11 mouse cellular contexts compared by ENCODE assay signal in the genomic region with DNA sequence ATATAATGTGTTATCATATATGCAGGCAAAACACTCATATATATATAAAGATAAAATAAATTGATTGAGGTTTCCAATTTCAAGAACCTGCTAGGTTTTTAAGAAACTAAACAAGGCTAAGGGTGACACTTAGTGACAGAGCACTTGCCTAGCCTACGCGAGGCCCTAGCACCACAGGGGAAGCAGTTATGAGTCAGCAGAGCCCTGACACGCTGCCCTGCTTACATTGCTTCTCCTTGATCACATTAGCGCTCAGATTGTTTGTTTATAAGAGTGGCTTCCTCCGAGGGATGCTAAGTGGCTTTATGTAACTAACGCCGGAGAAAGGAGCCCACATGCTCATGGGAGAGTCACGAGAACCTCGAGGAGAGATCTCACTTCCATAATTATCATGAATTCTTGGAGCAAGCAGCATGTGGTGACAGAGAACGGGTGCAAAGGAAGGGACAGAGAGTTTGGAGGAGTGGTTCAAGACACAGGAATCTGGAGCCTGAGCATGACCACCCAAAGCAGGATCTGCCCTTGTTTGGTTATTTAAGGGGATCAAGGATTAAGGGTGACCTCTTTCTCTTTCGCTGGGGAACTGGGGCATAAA. TPM values are rescaled to one million over a fixed set of nuclear protein-coding genes. Genes with fewer than 3 reads are reported as not detected.
DNase-seq lines count a peak whose midpoint lies in the region; ATAC-seq and TF ChIP-seq lines count a peak whose summit lies in the region.
"Had no signal": no experiment of that assay in that cellular context is flagged by ENCODE, and none has a peak within 500 bp of the region (broad histone marks: within the 10 kb centered on the region; RNA-seq: fewer than 3 reads in every experiment).

No protein-coding gene starts in this region.

- H3K4me2 ChIP-seq in forebrain, embryonic 15.5 days (replicated peaks), result no peak overlapping the region
- H3K4me2 ChIP-seq in CH12.LX (ENCODE audit: insufficient read depth, low read depth, poor library complexity, severe bottlenecking), result 0 out of 2 replicates have a peak overlapping the region, but pooled peaks have one; percentile 9
- H3K4me2 ChIP-seq in heart, embryonic 12.5 days, result no peak overlapping the region
- H3K4me2 ChIP-seq: embryonic facial prominence, embryonic 15.5 days; neural tube, embryonic 12.5 days had no signal

- peak; percentile 14 for DNase-seq in forebrain, embryonic 10.5 days (ENCODE audit: extremely low spot score, low spot score)
- peak; percentile 42 for DNase-seq in CH12.LX (ENCODE audit: extremely low read depth)
- peak; percentile 33 to 66 for DNase-seq in frontal cortex, postnatal 36 days (ENCODE audit: low spot score in 2 of 2)
- DNase-seq in lung, postnatal 14 days, result peak; percentile 13
- DNase-seq in gastrocnemius, postnatal 25 days, result no peak
- DNase-seq in natural killer cell, adult 2 months (ENCODE audit: low spot score in 2 of 2), result no peak
- DNase-seq: gastrocnemius, adult 2 months had no signal

- no peaks in the 10 kb centered on the region for H3K79me2 ChIP-seq in CH12.LX (replicated peaks; ENCODE audit: control insufficient read depth, extremely low read depth, insufficient read depth, poor library complexity, severe bottlenecking)

- no peak for TF ChIP-seq POLR2A in CH12.LX (IDR thresholded peaks at IDR 0.05; ENCODE audit: low read depth, low read length)

- no peaks in the 10 kb centered on the region for H3K36me3 ChIP-seq in forebrain, embryonic 10.5 days (replicated peaks)
- no peaks in the 10 kb centered on the region for H3K36me3 ChIP-seq in forebrain, embryonic 15.5 days
- no peaks in the 10 kb centered on the region for H3K36me3 ChIP-seq in CH12.LX (replicated peaks in 1 of 2; ENCODE audit: control insufficient read depth in 1 of 2, insufficient read depth in 1 of 2, low read length in 1 of 2)
- H3K36me3 ChIP-seq in heart, embryonic 12.5 days, result no peaks in the 10 kb centered on the region
- H3K36me3 ChIP-seq: embryonic facial prominence, embryonic 15.5 days; neural tube, embryonic 12.5 days had no signal

- H3K27me3 ChIP-seq in forebrain, embryonic 10.5 days (ENCODE audit: poor library complexity, severe bottlenecking), result no peaks in the 10 kb centered on the region
- H3K27me3 ChIP-seq in forebrain, embryonic 15.5 days, result no peaks in the 10 kb centered on the region
- no peaks in the 10 kb centered on the region for H3K27me3 ChIP-seq in CH12.LX (replicated peaks)
- no peaks in the 10 kb centered on the region for H3K27me3 ChIP-seq in heart, embryonic 12.5 days (replicated peaks)
- H3K27me3 ChIP-seq: embryonic facial prominence, embryonic 15.5 days; neural tube, embryonic 12.5 days had no signal

- ATAC-seq in forebrain, embryonic 15.5 days (replicated peaks), result no peak
- ATAC-seq in heart, embryonic 12.5 days (ENCODE audit: insufficient number of reproducible peaks, low FRiP score), result no peak

- TF ChIP-seq CTCF in CH12.LX (conservative IDR thresholded peaks at IDR 0.05 in 1 of 2, IDR thresholded peaks at IDR 0.05 in 1 of 2; ENCODE audit: low read depth in 2 of 2, low read length in 2 of 2), result peak in 1 of 2 experiments; percentile 41; a peak in 2 of 4 replicates

- H3K27ac ChIP-seq in forebrain, embryonic 10.5 days, result no peak overlapping the region
- no peak overlapping the region for H3K27ac ChIP-seq in forebrain, embryonic 15.5 days (replicated peaks)
- no peak overlapping the region for H3K27ac ChIP-seq in CH12.LX (ENCODE audit: insufficient read depth, low read depth)
- no peak overlapping the region for H3K27ac ChIP-seq in heart, embryonic 12.5 days (ENCODE audit: poor library complexity, severe bottlenecking)
- H3K27ac ChIP-seq: embryonic facial prominence, embryonic 15.5 days; gastrocnemius, adult 2 months; neural tube, embryonic 12.5 days had no signal

- peaks cover 9% of the 10 kb centered on the region for H3K4me1 ChIP-seq in forebrain, embryonic 10.5 days
- H3K4me1 ChIP-seq in forebrain, embryonic 15.5 days, result no peaks in the 10 kb centered on the region
- peaks cover 2 to 7% of the 10 kb centered on the region in 2 experiments; a peak in 3 of 4 replicates for H3K4me1 ChIP-seq in CH12.LX (ENCODE audit: control insufficient read depth in 1 of 2, insufficient read depth in 2 of 2)
- H3K4me1 ChIP-seq in heart, embryonic 12.5 days (replicated peaks), result no peaks in the 10 kb centered on the region; the same call in 1 of the 2 replicates
- H3K4me1 ChIP-seq: embryonic facial prominence, embryonic 15.5 days; neural tube, embryonic 12.5 days had no signal

- H3K9ac ChIP-seq in forebrain, embryonic 15.5 days (replicated peaks), result no peak overlapping the region
- H3K9ac ChIP-seq in CH12.LX (ENCODE audit: insufficient read depth, low read depth), result no peak overlapping the region
- no peak overlapping the region for H3K9ac ChIP-seq in heart, embryonic 12.5 days
- H3K9ac ChIP-seq: embryonic facial prominence, embryonic 15.5 days; neural tube, embryonic 12.5 days had no signal

- TF ChIP-seq RAD21 in CH12.LX (IDR thresholded peaks at IDR 0.05; ENCODE audit: low read depth, low read length), result peak; percentile 35

- no peak overlapping the region for H3K4me3 ChIP-seq in forebrain, embryonic 10.5 days
- no peak overlapping the region for H3K4me3 ChIP-seq in forebrain, embryonic 15.5 days
- no peak overlapping the region for H3K4me3 ChIP-seq in CH12.LX (replicated peaks in 1 of 3; ENCODE audit: low read depth in 2 of 3, low read length in 2 of 3, poor library complexity in 1 of 3)
- no peak overlapping the region for H3K4me3 ChIP-seq in heart, embryonic 12.5 days
- H3K4me3 ChIP-seq: embryonic facial prominence, embryonic 15.5 days; gastrocnemius, adult 2 months; neural tube, embryonic 12.5 days had no signal

- H3K9me3 ChIP-seq in forebrain, embryonic 10.5 days, result no peaks in the 10 kb centered on the region
- no peaks in the 10 kb centered on the region for H3K9me3 ChIP-seq in forebrain, embryonic 15.5 days
- no peaks in the 10 kb centered on the region for H3K9me3 ChIP-seq in CH12.LX (replicated peaks; ENCODE audit: low read length)
- no peaks in the 10 kb centered on the region for H3K9me3 ChIP-seq in heart, embryonic 12.5 days (replicated peaks)
- H3K9me3 ChIP-seq: embryonic facial prominence, embryonic 15.5 days; neural tube, embryonic 12.5 days had no signal

- TF ChIP-seq EP300 in CH12.LX (IDR thresholded peaks at IDR 0.05; ENCODE audit: low read length), result 0 out of 2 replicates have a peak, but pooled peaks have one; percentile 21

- 70% methylated on average over 11 of the region's 11 CpGs for WGBS in forebrain, embryonic 10.5 days
- 63% methylated on average over 11 of the region's 11 CpGs for WGBS in forebrain, embryonic 15.5 days
- 36% methylated on average over 11 of the region's 11 CpGs for WGBS in heart, embryonic 12.5 days

- in situ Hi-C loops in CH12.LX (cut with MboI; ENCODE audit: low pct_ligation_motif_present, low pct_unique_long_range_greater_than_20kb, low sequenced_read_pairs), result no loop called here

- dilution Hi-C loops in CH12.LX (cut with MboI; ENCODE audit: extremely low pct_ligation_motif_present, extremely low pct_unique_long_range_greater_than_20kb, low sequenced_read_pairs), result no loop called here

TF ChIP-seq in CH12.LX, 34 proteins besides CTCF, POLR2A, EP300 and RAD21:
- TF ChIP-seq MAFK (IDR thresholded peaks at IDR 0.05; ENCODE audit: insufficient replicate concordance, low read length) (peak; percentile 27; the same call in 1 of the 2 replicates), MAZ (IDR thresholded peaks at IDR 0.05; ENCODE audit: low read depth, low read length) (no peak), MAX (IDR thresholded peaks at IDR 0.05; ENCODE audit: low read length) (peak; percentile 47; the same call in 1 of the 2 replicates), JUND (conservative IDR thresholded peaks at IDR 0.05; ENCODE audit: low read depth, low read length) (peak; percentile 47; the same call in 1 of the 2 replicates), IRF4 (IDR thresholded peaks at IDR 0.05; ENCODE audit: low read depth, low read length) (peak; percentile 81), MXI1 (IDR thresholded peaks at IDR 0.05; ENCODE audit: low read depth, low read length) (peak; percentile 27; the same call in 1 of the 2 replicates), POLR2AphosphoS2 (IDR thresholded peaks at IDR 0.05; ENCODE audit: low read depth, low read length) (no peak), MYC (IDR thresholded peaks at IDR 0.05; ENCODE audit: low read depth, low read length) (peak; percentile 47; the same call in 1 of the 2 replicates)
TF ChIP-seq in CH12.LX: peak in this region for 6.

RNA-seq across cellular contexts. Expression of a gene that starts 55.3 kb away (rescaled TPM):
- polyA plus RNA-seq in forebrain, embryonic 10.5 days (2016; fragmentation: Nextera tagmentation; extraction: Ambion mirVana), result 25.3 and 25.7 TPM in 2 replicates
- polyA plus RNA-seq in forebrain, embryonic 15.5 days (2015; fragmentation: Nextera tagmentation; extraction: Ambion mirVana), result 89.1 and 104 TPM in 2 replicates
- total RNA-seq in CH12.LX (2012; rRNA removed) (17.2 and 19.1 TPM in 2 replicates), CH12.LX (2014; rRNA removed) (25.9 and 26.4 TPM in 2 replicates)
- polyA plus RNA-seq in CH12.LX (2012; ENCODE audit: insufficient read length, low read depth), result 37.5 and 43.1 TPM in 2 replicates
- total RNA-seq in gastrocnemius, postnatal 25 days (2021), result 1 to 10 TPM; 4.9 to 6.6 TPM
- 18.9 and 19.0 TPM in 2 replicates for polyA plus RNA-seq in heart, embryonic 12.5 days (2016; fragmentation: Nextera tagmentation; extraction: Ambion mirVana)

Comparison
In these comparisons a context has a peak if more than half of its experiments do, and no peak if none do; other contexts are left out.
1. DNase-seq: peak in forebrain, embryonic 10.5 days (single experiment), CH12.LX (single experiment), frontal cortex, postnatal 36 days (2 of 2) and lung, postnatal 14 days (single experiment); none in gastrocnemius, postnatal 25 days (single experiment) and natural killer cell, adult 2 months (0 of 2).